Mouse (Mus musculus): ENCODE data around the gene Siae.
A peak's percentile ranks its signal among the peaks of the same experiment; 100 is the strongest.

Gene Siae

DNA sequence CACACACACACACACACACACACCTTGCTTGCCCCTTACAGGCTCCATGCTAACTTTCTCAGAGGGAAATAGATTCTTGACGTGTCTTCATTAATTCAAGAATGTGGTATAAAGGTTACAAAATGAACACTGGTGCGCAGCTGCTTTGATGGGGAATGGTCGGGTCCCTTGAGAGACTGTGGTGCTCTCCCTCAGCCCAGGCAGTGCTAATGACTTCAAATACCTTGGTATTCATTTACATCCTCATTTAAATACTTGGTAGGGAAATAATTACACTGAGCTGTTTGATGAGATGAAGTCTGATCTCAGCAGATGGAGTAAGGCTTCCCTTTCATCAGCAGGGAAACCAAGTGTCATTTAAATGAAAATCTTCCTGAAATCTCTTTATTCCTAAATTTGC is 69.6 kb downstream of the Siae start:
- peak in 1 of 2 experiments; percentile 17 for DNase-seq (ENCODE audit: low spot score in 2 of 2)

GRCm38 (mm10) chr9:37625641-37626040 is 70.1 kb downstream of the Siae start:
- DNase-seq (ENCODE audit: low spot score in 2 of 2): no peak

- no peak for DNase-seq (ENCODE audit: low spot score in 2 of 2)
These were observed 70.6 kb downstream of the Siae start for GRCm38 (mm10) chr9:37626103-37626567.

DNA sequence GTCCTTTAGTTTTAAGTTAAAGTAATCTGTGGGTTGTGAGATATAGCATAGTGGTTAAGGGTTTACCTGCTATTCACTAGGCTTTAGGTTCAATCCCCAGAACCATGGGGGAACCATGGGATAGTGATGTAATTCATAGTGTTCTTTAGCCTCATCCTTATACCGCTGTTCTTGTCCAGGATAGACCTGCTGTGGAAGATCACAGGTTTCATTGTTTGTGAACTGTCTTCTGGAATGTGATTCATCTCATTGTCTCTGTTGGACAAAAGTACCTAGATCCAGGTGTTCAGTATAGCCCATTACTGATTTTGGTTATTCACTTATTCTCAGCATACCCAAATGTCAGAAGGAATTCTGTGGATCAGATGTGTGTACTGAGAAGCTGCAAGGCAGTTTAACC is 71.8 kb downstream of the Siae start:
- no peak for DNase-seq (ENCODE audit: low spot score in 2 of 2)

DNA sequence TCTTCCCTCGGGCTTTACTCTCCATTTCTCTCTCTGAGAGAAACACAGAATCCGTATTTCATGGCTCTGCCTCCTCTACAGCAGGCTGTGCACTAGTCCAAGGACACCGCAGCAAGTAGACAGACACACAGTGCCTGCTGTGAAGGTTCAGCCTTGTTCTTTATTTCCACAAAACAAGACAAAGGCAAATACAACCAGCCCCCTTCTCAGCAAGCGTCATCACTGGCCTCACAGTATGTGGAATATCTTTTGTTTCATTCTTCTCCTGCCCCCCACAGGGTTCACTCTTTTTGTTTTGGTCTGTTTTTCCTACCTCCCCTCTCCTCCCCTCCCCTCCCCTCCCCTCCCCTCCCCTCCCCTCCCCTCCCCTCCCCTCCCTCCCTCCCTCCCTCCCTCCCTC is 73.1 kb downstream of the Siae start:
- DNase-seq (ENCODE audit: low spot score in 2 of 2): no peak

DNA sequence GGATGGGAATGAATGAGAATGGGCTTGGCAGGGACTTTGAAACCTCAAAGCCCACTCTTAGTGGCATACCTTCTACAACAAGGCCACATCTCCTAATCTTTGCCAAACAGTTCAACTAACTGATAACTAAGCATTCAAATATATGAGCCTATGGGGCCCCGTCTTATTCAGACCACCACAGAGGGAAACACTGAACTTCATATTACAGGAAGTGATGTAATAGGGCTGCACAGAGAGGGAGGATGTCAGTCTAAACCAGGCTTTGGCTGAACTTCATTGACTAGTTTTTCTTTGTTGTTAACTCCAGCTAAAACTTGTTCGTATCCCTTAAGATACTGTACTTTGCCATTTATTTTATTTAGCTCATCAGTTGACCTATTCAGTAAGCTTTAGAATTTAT is 74.4 kb downstream of the Siae start:
- DNase-seq (ENCODE audit: low spot score in 2 of 2): no peak

DNA sequence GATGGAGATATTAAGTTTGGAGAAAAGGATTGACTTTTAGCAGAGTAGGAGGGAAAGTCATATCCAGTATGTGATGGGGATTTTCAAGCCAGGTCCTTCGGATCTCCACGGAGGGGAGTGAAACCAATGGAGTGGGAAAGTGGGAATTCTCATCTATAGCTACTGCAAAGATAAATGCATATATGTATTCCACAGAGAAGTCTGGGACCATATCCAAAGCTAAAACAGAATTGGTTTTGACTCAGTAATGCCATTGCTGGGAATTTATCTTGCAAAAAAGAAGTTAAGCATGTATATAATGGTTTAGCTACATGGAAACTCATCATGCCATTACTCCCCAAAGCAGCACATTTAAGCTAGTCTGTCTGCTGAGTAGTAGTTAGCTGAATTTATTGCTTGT is 76.8 kb downstream of the Siae start:
- no peak for DNase-seq (ENCODE audit: low spot score in 2 of 2)

DNA sequence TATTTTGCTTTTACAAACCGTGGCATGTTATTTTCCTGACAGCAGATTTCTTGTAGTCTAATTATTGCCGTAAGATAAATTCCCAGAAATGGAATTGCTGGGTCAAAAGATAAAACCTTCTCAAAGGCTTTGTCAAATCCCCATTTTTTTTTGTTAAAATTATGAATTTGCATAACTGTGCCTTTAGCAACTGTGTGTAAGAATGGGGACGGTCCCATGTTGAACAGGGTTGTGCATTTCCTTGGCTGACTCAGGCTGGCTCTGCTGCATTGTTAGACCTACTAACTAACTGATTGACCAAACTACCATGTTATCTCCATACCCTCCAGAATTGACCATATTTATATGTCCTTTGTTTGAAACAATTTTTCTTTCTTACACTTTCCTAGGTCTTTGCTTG is 78.8 kb downstream of the Siae start:
- no peak for DNase-seq (ENCODE audit: low spot score in 2 of 2)

- DNase-seq (ENCODE audit: low spot score in 2 of 2): peak in 1 of 2 experiments; percentile 37
These were observed 80.8 kb downstream of the Siae start for GRCm38 (mm10) chr9:37636335-37636734.

- DNase-seq (ENCODE audit: low spot score in 2 of 2): no peak
These were observed 81.5 kb downstream of the Siae start for GRCm38 (mm10) chr9:37636800-37637542.

- no peak for DNase-seq (ENCODE audit: low spot score in 2 of 2)
These were observed 83.2 kb downstream of the Siae start for GRCm38 (mm10) chr9:37638721-37639120.

- DNase-seq (ENCODE audit: low spot score in 2 of 2): no peak
These were observed 90.7 kb downstream of the Siae start for GRCm38 (mm10) chr9:37646246-37646645.

GRCm38 (mm10) chr9:37650639-37651038 is 95.1 kb downstream of the Siae start:
- DNase-seq (ENCODE audit: low spot score in 2 of 2): no peak

DNA sequence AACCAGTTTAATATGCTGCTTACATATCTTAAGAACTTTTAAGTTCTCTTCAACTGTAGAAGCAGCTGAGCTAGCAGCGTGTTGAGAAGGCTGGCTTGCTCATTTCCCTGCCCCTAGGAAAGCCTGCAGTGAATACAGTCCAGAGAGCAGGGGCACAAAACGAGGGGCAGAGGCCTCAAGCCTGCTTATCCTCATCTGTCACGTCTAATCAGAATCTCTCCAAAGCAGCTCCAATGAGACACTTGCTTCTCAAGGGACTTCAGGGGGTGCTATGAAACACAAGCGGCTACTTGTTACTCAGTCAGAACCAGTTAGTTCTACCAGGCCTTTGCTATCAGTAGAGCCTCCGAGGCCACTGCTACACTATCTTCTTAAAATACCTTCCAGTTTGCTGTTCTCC is 98.3 kb downstream of the Siae start:
- no peak for DNase-seq (ENCODE audit: low spot score in 2 of 2)

DNA sequence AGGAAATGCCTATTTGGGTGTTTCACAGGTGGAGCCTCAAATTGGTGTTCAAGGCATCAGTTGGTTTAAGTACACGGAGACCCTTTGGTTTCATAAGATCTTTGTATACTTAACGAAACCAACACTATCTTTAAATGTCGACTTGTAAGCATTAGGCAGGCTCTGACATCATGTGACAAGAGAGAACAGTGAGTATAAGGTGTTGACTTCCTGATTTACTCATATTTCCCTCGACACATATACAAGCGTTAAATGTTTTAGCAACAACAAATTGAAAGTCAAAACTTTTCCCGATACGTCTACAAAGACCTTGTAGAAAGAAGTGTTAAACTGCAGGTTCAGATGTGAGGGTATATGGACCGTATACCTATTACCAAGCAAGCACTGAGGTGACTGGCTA is 100.5 kb downstream of the Siae start:
- DNase-seq (ENCODE audit: low spot score in 2 of 2): peak in 1 of 2 experiments; percentile 3

DNA sequence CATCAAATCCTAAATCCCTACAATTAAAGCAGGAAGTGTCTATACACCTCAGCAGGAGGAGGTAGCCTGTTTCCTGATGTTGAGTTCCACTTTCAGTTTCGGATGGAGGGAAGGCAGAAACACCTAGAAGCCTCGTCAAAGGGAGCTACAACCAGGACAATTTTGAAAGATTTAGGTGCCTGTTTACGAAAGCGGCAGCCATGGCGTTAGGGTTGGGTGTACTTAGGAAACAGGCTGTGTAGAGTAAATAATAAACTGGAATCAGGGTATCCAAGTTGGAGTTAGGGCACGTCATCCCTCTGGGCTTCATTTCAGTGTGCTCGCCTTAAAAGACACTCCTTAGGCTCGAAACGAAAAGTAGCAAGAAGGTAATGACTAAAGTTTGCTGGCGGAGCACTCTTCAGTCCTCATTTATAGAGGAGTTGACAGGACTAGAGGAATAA is 101.0 kb downstream of the Siae start:
- peak; percentile 35 to 48 for DNase-seq (ENCODE audit: low spot score in 2 of 2)

DNA sequence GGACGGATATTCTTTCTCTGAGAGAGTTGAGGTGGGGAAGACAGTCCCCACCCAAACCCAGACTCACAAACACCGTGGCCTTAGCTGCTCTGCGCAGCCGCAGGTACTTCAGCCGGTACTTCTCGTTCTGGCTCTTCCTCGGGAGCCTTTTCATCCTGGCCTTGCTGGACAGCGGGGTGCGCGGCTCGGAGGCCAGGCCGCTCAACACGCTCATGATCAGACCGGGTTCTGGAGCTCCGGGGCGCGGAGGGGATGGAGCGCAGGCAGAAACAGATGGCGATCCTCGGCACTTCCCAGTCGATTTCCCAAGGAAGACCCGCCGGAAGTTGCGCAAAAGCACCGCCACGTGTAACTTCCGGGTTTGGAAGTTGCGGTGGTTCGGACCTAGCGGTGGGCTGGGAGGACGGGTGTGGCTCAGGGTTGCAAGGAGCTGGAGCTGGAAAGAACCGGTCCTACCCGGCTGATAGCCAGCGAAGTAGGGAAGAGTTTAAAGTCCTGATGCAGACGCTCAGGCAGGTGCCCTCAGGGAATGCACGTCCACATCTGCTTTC is 101.5 kb downstream of the Siae start, which contains the start of gene Tbrg1:
TSS of gene Tbrg1 (minus strand) at position 382 of the 551 bp plus-strand sequence.
- DNase-seq (ENCODE audit: low spot score in 2 of 2): peak; percentile 56 to 62

- no peak for DNase-seq (ENCODE audit: low spot score in 2 of 2)
These were observed 103.9 kb downstream of the Siae start for GRCm38 (mm10) chr9:37659413-37659812.

DNA sequence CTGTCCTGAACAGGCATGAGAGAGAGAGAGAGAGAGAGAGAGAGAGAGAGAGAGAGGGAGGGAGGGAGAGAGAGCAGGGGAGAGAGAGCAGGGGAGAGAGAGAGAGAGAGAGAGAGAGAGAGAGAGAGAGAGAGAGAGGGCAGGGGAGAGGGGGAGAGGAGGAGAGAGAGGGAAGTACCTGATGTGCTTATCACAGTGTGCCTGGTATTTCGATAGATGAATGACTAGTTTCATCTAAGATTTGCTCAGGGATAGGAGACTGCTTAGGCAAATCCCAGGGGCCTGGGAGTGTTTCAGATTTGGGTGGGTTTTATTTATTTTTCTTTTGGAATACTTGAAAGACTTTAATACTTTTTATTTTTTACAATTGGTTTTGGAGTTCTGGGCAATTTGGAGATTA is 107.7 kb downstream of the Siae start:
- no peak for DNase-seq (ENCODE audit: low spot score in 2 of 2)

GRCm38 (mm10) chr9:37664604-37665003 is 109.1 kb downstream of the Siae start:
- DNase-seq (ENCODE audit: low spot score in 2 of 2): no peak

GRCm38 (mm10) chr9:37666045-37666444 is 110.5 kb downstream of the Siae start:
- no peak for DNase-seq (ENCODE audit: low spot score in 2 of 2)

DNA sequence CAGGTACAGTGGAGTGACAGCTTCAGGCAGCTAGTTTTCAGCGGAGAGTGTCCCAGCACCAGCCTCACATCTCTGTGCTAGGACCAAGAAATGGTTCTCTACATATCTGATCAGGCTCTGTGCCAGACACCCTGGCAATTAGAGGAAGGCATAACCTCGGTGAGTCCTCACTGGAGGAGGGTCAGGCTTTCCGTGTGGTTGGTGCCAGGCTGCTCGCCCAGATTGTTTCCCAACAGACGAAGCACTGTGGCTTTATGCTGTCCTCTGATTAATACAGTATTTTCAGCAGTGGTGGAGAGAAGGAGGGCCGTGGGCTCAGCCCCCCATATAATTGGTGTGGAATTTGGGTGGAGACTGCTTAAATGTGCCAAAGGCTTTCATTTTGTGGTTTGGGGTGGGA is 113.6 kb downstream of the Siae start, which contains the start of gene Panx3:
TSS of gene Panx3 (minus strand) at position 121 of the 400 bp plus-strand sequence.
- no peak for DNase-seq (ENCODE audit: low spot score in 2 of 2)

DNA sequence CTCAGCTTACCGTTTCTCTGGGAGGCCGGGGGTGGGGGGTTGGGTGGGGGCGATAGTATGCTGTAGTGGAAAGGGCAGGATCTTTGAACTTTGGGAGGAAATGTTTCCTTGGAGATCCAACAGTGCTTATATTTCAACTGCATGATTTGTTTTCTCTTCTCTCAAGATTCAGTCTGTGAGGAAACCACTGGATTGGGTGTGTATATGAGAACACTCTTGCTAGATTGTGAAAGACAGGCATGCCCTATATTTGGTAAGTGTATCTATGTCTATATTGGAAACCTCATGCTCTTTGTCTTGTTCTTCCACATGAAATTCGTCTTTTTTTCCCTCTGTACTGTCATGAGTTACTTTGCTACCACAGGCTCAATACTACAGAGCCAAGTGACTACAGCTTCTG is 114.2 kb downstream of the Siae start:
- DNase-seq (ENCODE audit: low spot score in 2 of 2): no peak

Measured in spleen, postnatal 36 days (tissue).